10 mouse cellular contexts compared by ENCODE assay signal in genomic region chr11:54006901-54007300, GRCm38 (mm10). TPM values are rescaled to one million over a fixed set of nuclear protein-coding genes. Genes with fewer than 3 reads are reported as not detected.
DNase-seq lines count a peak whose midpoint lies in the region; ATAC-seq and TF ChIP-seq lines count a peak whose summit lies in the region.
"Had no signal": no experiment of that assay in that cellular context is flagged by ENCODE, and none has a peak within 500 bp of the region (broad histone marks: within the 10 kb centered on the region; RNA-seq: fewer than 3 reads in every experiment).

No protein-coding gene starts in this region.

- peak overlapping the region; percentile 95 for H3K27ac ChIP-seq in liver, embryonic 16.5 days (ENCODE audit: low read length)
- H3K27ac ChIP-seq: embryonic facial prominence, embryonic 15.5 days; hindbrain, embryonic 14.5 days had no signal

- no peak for TF ChIP-seq CTCF in lung, adult 2 months (IDR thresholded peaks at IDR 0.05; ENCODE audit: insufficient read depth, low read length)

- intact Hi-C loops in heart, postnatal 10 days (cut with DNase I), result loop anchor here (10.0 kb wide), 1 partner anchor 528 kb away; no protein-coding TSS in a partner anchor
- intact Hi-C loops in left cerebral cortex, postnatal 36 days (cut with DNase I), result no loop called here

- peaks cover 18% of the 10 kb centered on the region for H3K36me3 ChIP-seq in liver, embryonic 16.5 days (ENCODE audit: control insufficient read depth, insufficient read depth)
- H3K36me3 ChIP-seq: embryonic facial prominence, embryonic 15.5 days had no signal

- H3K4me3 ChIP-seq in lung, adult 2 months (replicated peaks; ENCODE audit: extremely low read depth, low read depth, low read length), result no peak overlapping the region
- H3K4me3 ChIP-seq in liver, embryonic 16.5 days (ENCODE audit: low read depth, low read length), result peak overlapping the region; percentile 1; the same call in 1 of the 2 replicates
- H3K4me3 ChIP-seq: embryonic facial prominence, embryonic 15.5 days had no signal

- TF ChIP-seq POLR2A in lung, adult 2 months (IDR thresholded peaks at IDR 0.05; ENCODE audit: borderline replicate concordance, extremely low read depth, low read depth, low read length), result no peak

- 0 out of 2 replicates have a peak overlapping the region, but pooled peaks have one; percentile 24 for H3K9ac ChIP-seq in liver, embryonic 16.5 days (ENCODE audit: low read depth, low read length)
- H3K9ac ChIP-seq: embryonic facial prominence, embryonic 15.5 days; hindbrain, embryonic 14.5 days had no signal

- no peak for ATAC-seq in liver, embryonic 16.5 days (ENCODE audit: low read depth)
- ATAC-seq in CD4-positive, CD25-positive, alpha-beta regulatory T cell, adult 4 months, result no peak
- ATAC-seq in monocyte, adult 5-6 weeks (replicated peaks; ENCODE audit: insufficient number of reproducible peaks, low FRiP score, low TSS enrichment, poor library complexity, severe bottlenecking), result no peak

- H3K4me2 ChIP-seq in liver, embryonic 16.5 days (ENCODE audit: low read depth, low read length), result peak overlapping the region; percentile 32
- H3K4me2 ChIP-seq: embryonic facial prominence, embryonic 15.5 days; hindbrain, embryonic 14.5 days had no signal

- H3K9me3 ChIP-seq in liver, embryonic 16.5 days (replicated peaks; ENCODE audit: control insufficient read depth, low read length), result no peaks in the 10 kb centered on the region
- H3K9me3 ChIP-seq: embryonic facial prominence, embryonic 15.5 days had no signal

- no peaks in the 10 kb centered on the region for H3K27me3 ChIP-seq in liver, embryonic 16.5 days (ENCODE audit: control insufficient read depth, insufficient read depth, low read depth, low read length)
- H3K27me3 ChIP-seq: embryonic facial prominence, embryonic 15.5 days had no signal

- 48% methylated on average over 4 of the region's 4 CpGs for WGBS in lung, adult 2 months
- 65% methylated on average over 4 of the region's 4 CpGs for WGBS in liver, embryonic 16.5 days (ENCODE audit: insufficient replicate concordance)

- DNase-seq in lung, adult 2 months, result peak; percentile 23
- DNase-seq in lung, adult 18-20 months, result no peak
- peak; percentile 83 for DNase-seq in cerebellum, adult 9-10 months
- DNase-seq in heart, postnatal 10 days, result peak; percentile 79 to 82
- no peak for DNase-seq in left cerebral cortex, postnatal 36 days (ENCODE audit: low spot score in 2 of 2)

- peaks cover 3% of the 10 kb centered on the region; the same call in 1 of the 2 replicates for H3K4me1 ChIP-seq in lung, adult 2 months (ENCODE audit: control insufficient read depth, insufficient read depth, low read length)
- H3K4me1 ChIP-seq in liver, embryonic 16.5 days (ENCODE audit: control insufficient read depth, low read depth, low read length), result peaks cover 50% of the 10 kb centered on the region

RNA-seq across cellular contexts. Expression of gene Slc22a4, which starts 21.0 kb away (rescaled TPM):
- polyA plus RNA-seq in lung, adult 2 months (2012; rRNA removed), result 1.3 and 1.4 TPM in 2 replicates
- total RNA-seq in heart, postnatal 10 days (2021), result 1 to 10 TPM; 1.9 to 2.2 TPM
- 34.8 and 39.3 TPM in 2 replicates for polyA plus RNA-seq in liver, embryonic 16.5 days (2015; fragmentation: Nextera tagmentation; extraction: Ambion mirVana)
- not detected for polyA plus RNA-seq in CD4-positive, CD25-positive, alpha-beta regulatory T cell, adult 4 months (2017; shearing (Covaris generic))
- total RNA-seq in left cerebral cortex, postnatal 36 days (2021), result 1 to 10 TPM; 4.3 to 5.3 TPM
- total RNA-seq in monocyte, adult 5-6 weeks (2017), result 0.78 to 2.1 TPM (median 1.1 TPM) in 3 replicates

RNA-seq across cellular contexts. Expression of gene Slc22a21, which starts 26.8 kb away (rescaled TPM):
- polyA plus RNA-seq in lung, adult 2 months (2012; rRNA removed), result 2.3 and 3.8 TPM in 2 replicates
- total RNA-seq in heart, postnatal 10 days (2021), result 1 to 10 TPM; 2.1 to 2.2 TPM
- 0.92 and 1.2 TPM in 2 replicates for polyA plus RNA-seq in liver, embryonic 16.5 days (2015; fragmentation: Nextera tagmentation; extraction: Ambion mirVana)
- polyA plus RNA-seq in CD4-positive, CD25-positive, alpha-beta regulatory T cell, adult 4 months (2017; shearing (Covaris generic)), result under 1 TPM in 1 of 2 experiments, not detected in 1; 0.55 TPM
- total RNA-seq in left cerebral cortex, postnatal 36 days (2021), result 1 to 10 TPM; 1.1 to 1.9 TPM
- 1.5 to 3.7 TPM (median 3.6 TPM) in 3 replicates for total RNA-seq in monocyte, adult 5-6 weeks (2017)

Comparison
In these comparisons a context has a peak if more than half of its experiments do, and no peak if none do; other contexts are left out.
1. DNase-seq: peak in lung, adult 2 months (single experiment), cerebellum, adult 9-10 months (single experiment) and heart, postnatal 10 days (2 of 2); none in lung, adult 18-20 months (0 of 2) and left cerebral cortex, postnatal 36 days (0 of 2).